Mouse (Mus musculus) CH12.LX (cell line): ENCODE measurements around the gene Serpina16.

ENCODE experiments used
- BHLHE40 ChIP-seq: IDR thresholded peaks from 2 replicates; pipeline ENCODE4 v1.6.1; 2011; ENCODE audit warnings: mild to moderate bottlenecking, low read depth, low read length, improper control_type of control experiment
- CTCF ChIP-seq, 2 experiments: IDR thresholded peaks in 1 of 2; conservative IDR thresholded peaks in 1 of 2; 2 replicates each; pipeline ENCODE4 v1.5.1; 2011 to 2012; ENCODE audit warnings: low read depth in 2 of 2, low read length in 2 of 2, improper control_type of control experiment in 1 of 2, inconsistent platforms in 1 of 2, mild to moderate bottlenecking in 1 of 2, moderate library complexity in 1 of 2
- ELF1 ChIP-seq: IDR thresholded peaks from 2 replicates; pipeline ENCODE4 v1.6.1; 2014; ENCODE audit warnings: low read depth, mild to moderate bottlenecking, inconsistent platforms, low read length, improper control_type of control experiment
- EP300 ChIP-seq: IDR thresholded peaks from 2 replicates; pipeline ENCODE4 v1.6.1; 2011; ENCODE audit warnings: low read length, improper control_type of control experiment
- MAFK ChIP-seq: IDR thresholded peaks from 2 replicates; pipeline ENCODE4 v1.6.1; 2011; ENCODE audit warnings: low read length, improper control_type of control experiment; ENCODE audit not compliant: insufficient replicate concordance
- MAX ChIP-seq: IDR thresholded peaks from 2 replicates; pipeline ENCODE4 v1.6.1; 2011; ENCODE audit warnings: low read length, improper control_type of control experiment
- MAZ ChIP-seq: IDR thresholded peaks from 2 replicates; pipeline ENCODE4 v1.6.1; 2012; ENCODE audit warnings: low read depth, mild to moderate bottlenecking, inconsistent platforms, low read length, improper control_type of control experiment, moderate library complexity
- NELFE ChIP-seq: IDR thresholded peaks from 2 replicates; pipeline ENCODE4 v1.6.1; 2011; ENCODE audit warnings: low read depth, low read length, improper control_type of control experiment
- NRF1 ChIP-seq: IDR thresholded peaks from 2 replicates; pipeline ENCODE4 v1.6.1; 2014; ENCODE audit warnings: low read depth, mild to moderate bottlenecking, inconsistent platforms, low read length, improper control_type of control experiment, moderate library complexity
- POLR2A ChIP-seq: IDR thresholded peaks from 2 replicates; pipeline ENCODE4 v1.6.1; 2011; ENCODE audit warnings: low read depth, mild to moderate bottlenecking, improper control_type of control experiment, low read length
- POLR2AphosphoS2 ChIP-seq: IDR thresholded peaks from 2 replicates; pipeline ENCODE4 v1.6.1; 2011; ENCODE audit warnings: low read depth, low read length, improper control_type of control experiment
- RAD21 ChIP-seq: IDR thresholded peaks from 2 replicates; pipeline ENCODE4 v1.6.1; 2011; ENCODE audit warnings: low read depth, mild to moderate bottlenecking, low read length, improper control_type of control experiment, moderate library complexity
- TCF12 ChIP-seq: IDR thresholded peaks from 2 replicates; pipeline ENCODE4 v1.6.1; 2014; ENCODE audit warnings: low read depth, mild to moderate bottlenecking, inconsistent platforms, low read length, improper control_type of control experiment

GRCm38 (mm10) chr12:103670964-103671363 is 5.0 kb downstream of the Serpina16 start:
- TF ChIP-seq TCF12, result no peak
- TF ChIP-seq MAX, result no peak
- TF ChIP-seq POLR2A, result no peak
- TF ChIP-seq EP300, result no peak
- no peak for TF ChIP-seq MAFK
- no peak for TF ChIP-seq CTCF (conservative IDR thresholded peaks at IDR 0.05 in 1 of 2, IDR thresholded peaks at IDR 0.05 in 1 of 2; ENCODE audit: low read depth in 2 of 2, low read length in 2 of 2)
- no peak for TF ChIP-seq NRF1
- no peak for TF ChIP-seq BHLHE40
- TF ChIP-seq POLR2AphosphoS2, result no peak
- TF ChIP-seq ELF1, result no peak
- TF ChIP-seq RAD21, result no peak
- TF ChIP-seq NELFE, result no peak
- no peak for TF ChIP-seq MAZ
